Mouse (Mus musculus): ENCODE results near the gene Gm9844.
"Not testable (repeated sequence)": the region's sequence is repeated elsewhere in the genome, so short reads cannot be mapped to it uniquely, and the experiment has no call there.

Gm9844 gene

DNA sequence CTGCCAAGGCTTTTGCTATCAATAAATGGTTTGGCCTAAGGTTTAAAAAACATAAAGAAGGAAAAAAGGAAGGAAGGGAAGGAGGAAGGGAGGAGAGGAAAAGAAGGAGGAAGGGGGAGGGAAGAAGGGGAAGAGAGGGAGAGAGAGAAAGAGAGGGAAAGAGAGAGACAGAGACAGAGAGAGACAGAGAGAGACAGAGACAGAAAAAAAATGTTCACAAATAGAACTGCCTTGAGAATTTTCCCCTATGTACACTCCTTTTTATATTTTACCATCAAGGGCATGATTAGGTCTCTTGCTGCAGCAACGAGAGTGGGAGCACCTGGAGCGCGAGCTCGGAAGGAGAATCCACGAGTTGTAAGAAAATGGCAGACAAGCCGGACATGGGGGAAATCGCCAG lies at the start of gene Gm9844:
TSS of gene Gm9844 (plus strand) at position 301 of the 400 bp plus-strand sequence.
- no peak for DNase-seq

DNA sequence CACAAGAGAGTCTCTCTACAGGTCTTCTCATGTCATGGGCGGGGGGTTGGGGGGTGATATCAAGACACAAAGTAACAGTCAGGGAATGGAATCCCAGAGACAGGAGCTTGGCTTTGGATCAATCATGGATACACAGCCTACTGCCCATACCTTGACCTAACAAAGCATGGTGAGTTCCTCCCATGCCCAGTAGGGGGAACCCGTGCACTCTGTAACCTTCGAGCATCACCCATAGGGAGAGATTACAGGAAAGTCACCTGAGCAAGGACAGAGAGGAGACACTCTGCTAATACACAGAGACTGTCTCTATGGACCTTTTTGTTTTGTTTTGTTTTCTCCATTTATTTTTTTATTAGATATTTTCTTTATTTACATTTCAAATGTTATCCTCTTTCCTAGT lies 44.5 kb upstream of the Gm9844 start:
- peak; percentile 74 to 87 for DNase-seq

DNA sequence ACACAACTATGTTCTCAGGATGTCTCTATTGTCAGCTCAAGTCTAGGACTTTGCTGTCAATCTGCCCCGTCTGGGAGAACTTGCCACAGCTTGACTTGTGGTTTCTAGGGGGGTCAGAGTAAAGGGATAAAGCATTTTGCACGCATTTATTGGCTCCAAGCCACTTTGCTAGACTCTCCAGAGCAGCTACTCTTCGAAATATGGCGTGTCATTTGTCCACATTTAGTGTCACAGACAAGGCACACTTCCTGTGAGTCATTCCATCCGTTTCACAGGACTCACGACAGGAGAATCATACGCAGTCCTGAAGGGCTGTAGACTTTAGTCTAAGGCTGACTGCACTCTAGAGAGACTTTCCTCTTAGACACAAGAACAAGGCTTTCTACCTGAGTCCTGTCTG lies 37.6 kb upstream of the Gm9844 start:
- no peak for DNase-seq

DNA sequence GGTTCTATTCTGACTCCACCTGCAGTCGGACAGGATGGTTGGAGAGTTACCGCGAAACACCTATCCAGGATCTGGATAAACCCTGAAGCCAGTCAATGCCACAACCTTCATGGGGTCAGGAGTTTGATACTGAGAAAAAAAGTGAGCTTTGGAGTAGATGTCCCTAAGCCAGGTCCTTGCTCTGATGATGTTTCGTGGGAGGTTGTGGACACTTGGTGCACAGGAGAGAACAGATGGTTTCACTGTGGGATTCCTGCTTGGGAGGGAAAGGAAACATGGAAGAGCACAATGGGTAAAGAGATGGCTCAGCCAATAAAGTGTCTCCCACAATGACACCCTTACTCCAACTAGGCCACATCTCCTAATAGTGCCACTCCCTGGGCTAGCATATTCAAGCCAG lies 34.8 kb upstream of the Gm9844 start:
- DNase-seq: no peak

DNA sequence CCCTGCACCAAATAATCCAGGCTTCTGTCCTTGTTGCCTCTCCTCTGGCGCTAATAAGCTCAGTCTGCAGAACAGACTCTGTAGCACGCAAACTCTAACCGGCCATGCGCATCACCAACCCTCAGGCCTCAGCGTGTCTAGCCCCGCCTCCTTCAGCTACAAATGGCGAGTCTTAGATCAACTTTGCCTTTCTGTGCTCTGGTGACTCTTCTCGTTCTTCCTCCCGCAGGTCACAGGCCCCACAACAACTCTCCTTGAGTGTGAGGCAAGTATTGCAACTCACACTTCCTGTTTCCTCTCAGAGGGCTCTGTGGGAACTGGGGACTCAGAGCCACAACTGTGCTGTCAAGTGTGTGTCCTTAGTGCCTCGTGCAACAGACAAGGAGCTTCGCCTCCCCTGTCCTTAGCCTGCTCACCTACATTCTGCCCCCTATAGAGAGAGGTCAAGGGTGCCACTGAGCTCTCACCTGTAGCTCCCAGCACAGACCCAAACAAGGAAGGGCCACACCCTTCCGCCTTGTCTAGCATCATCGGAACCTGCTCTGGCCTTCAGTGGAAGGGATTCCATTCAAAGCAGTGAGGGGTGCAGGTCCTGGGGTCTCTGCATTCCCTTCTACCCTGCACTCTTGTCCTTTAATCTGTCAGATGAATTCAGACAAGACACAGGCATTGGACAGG lies 23.1 kb upstream of the Gm9844 start:
- DNase-seq: not testable (repeated sequence)

DNA sequence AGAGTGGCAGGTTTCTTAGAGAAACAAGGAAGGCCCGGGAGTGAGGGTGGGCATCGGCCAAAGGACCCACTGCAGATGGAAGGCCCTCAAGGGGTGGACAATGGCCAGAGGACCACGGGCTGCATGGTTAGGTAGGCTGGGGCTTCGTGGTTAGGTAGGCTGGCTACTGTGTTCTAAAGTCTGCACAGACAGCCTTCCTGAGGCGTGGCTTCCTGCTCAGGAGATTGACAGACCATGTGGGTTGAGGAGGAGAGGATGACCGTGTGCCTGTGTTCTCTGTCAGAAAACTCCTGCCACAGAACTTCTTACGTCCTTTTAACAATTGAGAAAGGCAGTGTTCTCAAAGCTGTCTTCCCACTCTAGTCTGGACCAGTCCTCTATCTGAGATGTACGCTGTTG lies 22.6 kb upstream of the Gm9844 start:
- DNase-seq: no peak

DNA sequence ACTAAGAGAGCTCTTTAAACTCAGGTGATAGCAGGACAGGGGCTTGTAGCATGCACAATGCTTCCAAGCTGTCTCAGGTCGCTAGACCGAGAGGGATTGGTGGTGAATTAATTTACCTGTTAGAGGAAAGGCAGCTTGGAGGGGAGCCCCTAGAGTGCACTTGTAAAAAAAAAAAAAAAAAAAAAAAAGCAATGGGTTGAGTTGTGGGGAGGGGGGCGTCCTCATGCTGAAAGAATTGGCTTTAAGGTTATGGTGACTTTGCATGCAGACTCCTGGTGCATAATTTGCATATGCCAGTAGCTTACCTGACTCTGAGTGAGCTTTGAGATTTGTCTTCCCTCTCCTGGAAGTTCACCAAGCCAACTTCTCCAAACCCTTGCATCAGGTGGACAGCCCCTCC lies 21.7 kb upstream of the Gm9844 start:
- no peak for DNase-seq

DNA sequence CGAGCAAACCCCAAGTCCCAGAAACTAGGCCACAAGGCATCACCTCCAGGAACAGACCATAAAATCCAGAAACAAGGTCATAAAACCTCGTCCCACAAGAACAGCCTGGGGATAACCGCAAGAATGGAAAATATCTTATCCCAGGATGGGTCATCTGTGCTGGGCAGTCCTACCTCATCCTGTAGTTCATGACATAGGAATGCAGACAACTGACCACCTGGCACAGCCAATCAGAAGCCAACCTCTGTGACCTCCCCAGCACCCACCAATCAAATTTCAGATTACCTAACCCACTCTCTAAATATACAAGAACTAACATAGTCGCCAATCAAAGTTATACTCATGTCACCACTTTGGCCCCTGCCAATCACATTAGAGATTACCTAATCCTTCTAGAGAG lies 21.0 kb upstream of the Gm9844 start:
- no peak for DNase-seq

DNA sequence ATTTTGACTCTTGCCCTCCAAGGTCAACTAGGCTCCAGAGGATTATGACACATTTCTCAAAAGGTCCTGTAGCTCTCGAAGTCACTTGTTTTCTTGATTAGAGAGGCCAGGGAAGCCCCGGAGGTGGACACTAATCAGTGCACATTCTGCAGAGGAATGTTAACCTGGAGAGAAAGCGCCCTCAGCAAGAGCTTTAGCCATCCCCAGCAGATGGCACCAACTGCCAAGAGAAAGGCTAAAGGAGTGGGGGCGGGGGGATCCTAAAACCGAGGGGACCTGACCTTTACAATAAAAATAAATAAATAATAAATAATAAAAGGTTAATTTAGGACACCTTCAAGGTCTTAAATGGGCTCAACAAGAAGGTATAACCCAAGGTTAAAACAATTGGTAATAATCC lies 17.9 kb upstream of the Gm9844 start:
- peak in 1 of 2 experiments; percentile 4 for DNase-seq

DNA sequence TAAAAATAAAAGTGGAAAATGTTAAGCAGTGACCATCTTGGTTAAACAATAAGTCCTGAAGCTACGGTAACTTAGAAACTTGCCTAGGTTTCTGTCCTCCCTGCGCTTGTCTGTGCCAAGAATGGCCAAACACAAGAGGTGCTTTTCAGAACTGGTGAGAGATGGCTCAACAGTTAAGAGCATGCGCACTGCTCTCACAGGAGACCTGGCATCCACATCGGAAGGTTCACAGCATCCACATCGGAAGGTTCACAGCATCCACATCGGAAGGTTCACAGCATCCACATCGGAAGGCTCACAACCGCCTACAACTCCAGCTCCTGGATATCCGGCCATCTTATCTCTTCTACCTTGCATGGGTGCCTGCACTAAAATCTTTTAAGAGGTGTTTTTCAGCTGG lies 16.8 kb upstream of the Gm9844 start:
- DNase-seq: no peak

DNA sequence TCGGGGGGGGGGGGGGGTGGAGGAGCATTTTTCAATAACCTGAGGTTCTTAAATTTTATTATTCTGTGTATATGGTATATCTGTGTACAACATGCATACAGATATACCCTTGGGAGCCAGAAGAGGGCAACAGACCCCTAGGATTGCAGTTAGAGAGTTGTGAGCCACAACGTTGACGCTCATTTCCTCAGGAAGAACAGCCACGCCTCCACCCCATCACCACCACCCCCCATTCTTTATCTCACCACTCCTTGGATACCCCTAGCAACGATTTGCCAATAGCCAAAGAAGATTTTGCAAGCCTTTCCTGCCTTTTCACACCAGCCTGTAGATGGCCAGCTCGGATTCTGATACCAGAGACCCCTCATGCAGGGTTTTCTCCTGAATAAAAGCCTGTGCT lies 16.3 kb upstream of the Gm9844 start:
- no peak for DNase-seq

DNA sequence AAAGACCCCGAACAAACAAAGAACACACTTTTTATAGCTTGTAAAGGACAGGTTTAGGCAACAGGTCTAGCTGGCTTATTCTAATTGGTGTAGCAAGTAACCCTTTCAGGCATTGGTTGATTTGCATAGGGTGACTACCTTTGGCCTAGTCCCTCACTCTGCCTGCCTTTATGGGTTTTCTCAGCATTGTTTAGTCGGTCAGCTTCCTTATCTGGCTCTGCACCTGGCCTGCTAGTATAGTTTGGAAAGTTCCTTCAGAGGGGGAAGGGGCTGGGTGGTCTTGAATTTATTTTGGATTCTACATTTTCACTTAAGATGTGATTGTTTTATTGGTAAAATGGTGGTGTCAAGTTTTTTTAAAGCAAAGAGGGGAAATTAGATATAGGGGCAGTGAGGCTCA lies 15.4 kb upstream of the Gm9844 start:
- DNase-seq: not testable (repeated sequence)

DNA sequence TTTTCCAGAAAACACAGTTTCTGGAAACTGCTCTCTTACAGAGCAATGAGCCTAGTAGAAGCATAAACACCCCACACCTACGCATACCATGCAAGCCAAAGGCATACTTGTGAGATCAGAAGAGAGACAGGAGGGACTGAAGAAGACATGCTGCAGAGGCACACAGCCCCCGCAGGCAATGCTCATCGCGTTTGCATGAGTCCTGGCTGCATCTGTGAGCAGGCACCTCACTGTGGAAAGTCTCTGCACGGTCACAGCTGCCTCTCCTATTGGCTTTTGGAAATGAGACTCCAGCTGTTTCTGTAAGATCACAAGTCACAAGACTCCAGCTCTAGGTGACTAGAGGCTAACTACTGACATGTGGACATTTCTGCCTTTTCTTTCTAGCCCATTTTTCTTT lies 11.9 kb upstream of the Gm9844 start:
- peak; percentile 4 to 16 for DNase-seq

DNA sequence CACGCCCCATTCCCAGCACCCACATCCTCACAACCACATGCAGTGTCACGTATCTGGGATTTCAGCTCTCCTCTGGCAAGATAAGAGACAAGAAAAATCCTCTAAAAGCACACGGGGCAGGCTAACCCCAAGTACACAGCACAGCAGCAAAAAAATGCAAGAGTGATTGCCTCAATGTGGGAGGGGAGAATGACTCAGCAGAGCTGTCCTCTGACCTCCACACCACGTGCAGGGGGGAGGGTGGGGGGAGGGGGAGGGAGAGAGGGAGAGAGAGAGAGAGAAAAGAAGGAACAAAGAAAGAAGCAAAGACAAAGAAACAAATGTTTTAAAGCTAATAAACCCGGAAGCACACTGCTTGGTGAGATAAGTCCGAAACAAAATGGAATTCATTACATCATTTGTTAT lies 11.1 kb upstream of the Gm9844 start:
- DNase-seq: peak; percentile 9 to 24

DNA sequence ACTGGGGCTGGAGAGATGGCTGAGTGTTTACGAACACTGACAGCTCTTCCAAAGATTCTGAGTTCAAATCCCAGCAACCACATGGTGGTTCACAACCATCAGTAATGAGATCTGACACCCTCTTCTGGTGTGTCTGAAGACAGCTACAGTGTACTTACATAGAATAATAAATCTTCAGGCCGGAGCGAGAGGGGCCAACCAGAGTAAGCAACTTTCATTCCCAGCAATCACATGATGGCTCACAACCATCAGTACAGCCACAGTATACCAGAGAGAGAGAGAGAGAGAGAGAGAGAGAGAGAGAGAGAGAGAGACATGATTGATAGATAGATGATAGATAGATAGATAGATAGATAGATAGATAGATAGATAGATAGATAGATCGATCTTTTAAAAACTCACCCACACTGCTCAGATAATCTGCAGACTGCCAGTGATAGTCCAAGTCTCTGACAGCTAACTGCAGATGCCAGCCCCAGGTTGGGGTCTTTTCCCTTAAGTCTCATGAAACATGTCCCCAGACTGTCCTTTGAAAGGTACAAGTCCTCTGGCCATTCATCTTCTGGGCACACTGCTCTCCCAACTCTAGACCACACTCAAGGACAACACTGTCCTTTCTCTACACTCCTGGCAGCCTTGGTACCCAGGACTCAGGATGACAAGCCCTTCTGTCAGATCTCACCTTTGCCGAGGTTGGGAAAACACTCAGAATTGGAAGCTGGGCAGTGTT lies 10.3 kb upstream of the Gm9844 start:
- DNase-seq: no peak

DNA sequence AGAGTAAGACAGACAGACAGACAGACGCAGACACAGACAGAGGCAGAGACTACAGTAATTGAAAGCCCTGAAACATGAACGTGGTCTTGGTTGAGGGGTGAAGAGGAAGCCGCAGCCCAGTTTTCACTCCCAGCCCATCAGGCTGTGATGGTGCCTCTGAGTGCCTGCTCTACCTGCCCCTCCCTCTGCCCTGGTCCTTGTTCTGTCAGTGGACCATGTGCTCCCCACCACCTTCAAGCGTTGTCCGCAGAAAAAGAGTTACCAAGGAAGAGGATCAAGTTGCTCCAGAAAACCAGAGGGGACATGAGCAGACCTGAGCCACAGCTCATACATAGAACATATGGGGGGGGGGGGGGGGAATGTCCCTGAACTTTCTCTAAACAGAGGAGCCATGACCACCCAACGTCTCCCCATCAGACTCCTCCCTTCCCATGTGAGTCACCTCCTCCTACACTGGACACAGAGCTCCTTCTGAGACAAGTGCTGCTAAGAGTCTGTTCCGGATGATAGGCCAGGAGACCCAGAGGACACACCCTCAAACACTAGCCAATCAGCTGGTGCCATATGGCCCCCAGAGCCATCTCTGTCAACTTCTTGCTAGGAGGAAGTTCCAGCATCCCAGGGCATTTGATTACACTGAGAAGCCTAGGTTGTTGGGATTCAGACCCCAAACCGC lies 9.3 kb upstream of the Gm9844 start:
- no peak for DNase-seq

DNA sequence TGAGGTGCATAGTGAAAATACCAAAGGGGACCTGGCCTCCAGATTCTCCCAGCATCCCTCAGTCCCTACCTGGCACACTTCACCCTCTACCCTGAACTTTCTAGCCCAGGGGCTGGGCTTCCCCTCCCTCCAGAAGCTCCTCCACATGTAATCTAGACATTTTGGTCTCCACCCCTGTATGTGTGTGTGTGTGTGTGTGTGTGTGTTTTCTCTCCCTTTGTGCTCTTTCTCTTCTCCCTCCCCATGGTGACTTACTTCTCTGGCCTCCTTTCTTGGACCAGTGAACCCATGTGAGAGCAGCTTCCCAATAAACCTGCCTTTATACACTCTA lies 8.8 kb upstream of the Gm9844 start:
- no peak for DNase-seq

DNA sequence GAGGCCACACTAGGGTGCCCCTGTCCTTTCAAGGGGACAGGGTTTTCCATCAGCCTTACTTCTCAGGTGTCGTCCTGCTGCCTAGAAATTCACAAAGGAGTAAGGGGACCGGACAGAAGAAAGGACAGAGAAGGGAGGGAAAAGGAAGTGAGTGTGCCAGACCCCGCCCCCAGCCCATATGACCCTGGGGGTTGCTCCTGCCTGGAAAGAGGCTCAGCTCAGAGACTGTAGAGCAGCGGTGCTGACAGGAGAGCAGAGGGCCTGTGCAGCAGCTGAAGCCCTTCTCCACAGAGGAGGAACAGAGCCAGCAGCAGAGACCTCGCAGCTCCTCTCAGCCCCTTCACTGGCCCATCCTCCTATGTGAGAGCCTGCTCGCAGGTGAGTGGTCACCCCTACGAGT lies 8.3 kb upstream of the Gm9844 start:
- no peak for DNase-seq

DNA sequence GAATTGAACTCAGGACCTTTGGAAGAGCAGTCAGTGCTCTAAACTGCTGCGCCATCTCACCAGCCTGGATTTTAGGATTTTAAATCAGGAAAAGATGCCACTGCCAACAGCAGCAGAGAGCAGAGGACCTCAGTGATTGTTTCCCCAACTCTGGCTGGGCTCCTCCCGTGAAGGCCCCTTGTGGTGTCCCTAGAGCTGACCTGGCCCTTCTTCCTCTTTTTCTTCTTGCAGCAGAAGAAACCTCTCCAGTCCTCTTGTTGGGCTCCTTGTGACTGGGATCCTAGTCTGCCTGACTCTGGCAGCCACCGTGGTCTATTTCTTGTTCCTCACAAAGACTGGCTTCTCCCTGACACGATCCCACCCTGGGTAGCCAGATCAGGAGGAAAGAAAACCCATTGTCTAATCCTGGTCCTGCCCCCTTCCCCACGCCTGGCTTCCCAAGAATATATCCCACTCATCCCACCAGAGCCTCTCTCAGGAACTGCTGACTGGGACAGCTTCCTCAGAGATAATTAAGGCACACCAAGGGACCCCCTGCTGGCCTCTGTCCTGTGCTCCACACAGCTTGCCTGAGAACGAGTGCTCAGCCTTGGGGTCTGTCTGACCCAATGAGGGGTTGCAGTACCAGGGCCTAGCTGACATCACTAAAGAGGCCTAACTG lies 5.4 kb upstream of the Gm9844 start:
- no peak for DNase-seq

DNA sequence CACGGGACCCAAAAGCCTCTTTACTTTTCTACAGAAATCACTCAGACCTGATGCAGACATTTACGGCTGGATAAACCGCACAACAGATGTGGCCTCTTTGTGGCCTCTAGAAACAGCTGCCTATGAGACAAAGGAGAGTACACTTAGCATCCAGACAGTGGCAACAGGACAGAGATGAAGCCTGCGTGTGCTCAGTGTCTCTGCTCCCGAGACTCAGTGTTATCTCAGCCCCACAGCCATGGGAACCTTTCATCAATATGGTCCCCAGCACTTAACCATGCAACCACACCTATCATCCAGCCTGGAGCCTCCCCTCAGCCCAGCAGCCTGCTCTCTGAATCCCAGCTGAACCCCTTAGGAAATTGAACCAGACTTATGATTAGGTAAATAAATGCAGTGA lies 2.8 kb upstream of the Gm9844 start:
- DNase-seq: no peak

DNA sequence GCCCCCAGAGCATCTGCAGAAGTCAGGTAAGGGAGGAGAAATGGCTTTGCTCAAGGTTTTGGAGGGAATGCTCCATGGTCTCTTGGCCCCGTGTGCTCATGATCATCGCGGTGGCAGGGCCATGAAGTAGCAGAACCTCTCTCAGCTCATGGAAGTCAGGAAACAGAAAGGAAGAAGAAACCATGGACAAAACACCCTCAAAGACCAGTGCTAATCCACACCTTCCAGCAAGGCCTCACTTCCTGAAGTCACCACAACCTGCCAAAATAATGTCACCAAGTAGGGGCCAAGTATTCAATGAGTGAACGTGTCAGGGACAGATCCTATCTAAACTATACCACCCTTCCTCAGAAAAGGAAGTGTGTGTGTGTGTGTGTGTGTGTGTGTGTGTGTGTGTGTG lies 840 bp downstream of the Gm9844 start:
- no peak for DNase-seq

DNA sequence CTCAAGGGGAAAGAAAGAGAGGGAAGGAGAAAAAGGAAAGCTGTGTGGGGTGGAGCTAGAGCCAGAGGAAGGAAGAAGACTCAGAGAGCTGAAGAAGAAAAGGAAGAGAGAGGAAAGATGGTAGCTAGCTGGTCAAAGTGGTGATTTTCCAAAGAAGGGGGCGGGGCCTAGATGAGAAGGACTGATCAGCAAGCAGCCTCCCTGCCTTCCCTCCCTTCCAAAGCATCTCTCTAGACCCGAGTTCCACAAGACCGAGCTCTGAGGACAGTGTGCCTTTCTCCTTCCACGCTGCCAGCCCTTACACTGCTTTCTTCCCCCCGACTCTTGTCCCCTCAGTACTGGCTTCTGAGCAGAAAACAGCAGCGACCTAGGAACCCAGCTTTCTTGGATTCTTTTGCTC lies 2.1 kb downstream of the Gm9844 start:
- no peak for DNase-seq

DNA sequence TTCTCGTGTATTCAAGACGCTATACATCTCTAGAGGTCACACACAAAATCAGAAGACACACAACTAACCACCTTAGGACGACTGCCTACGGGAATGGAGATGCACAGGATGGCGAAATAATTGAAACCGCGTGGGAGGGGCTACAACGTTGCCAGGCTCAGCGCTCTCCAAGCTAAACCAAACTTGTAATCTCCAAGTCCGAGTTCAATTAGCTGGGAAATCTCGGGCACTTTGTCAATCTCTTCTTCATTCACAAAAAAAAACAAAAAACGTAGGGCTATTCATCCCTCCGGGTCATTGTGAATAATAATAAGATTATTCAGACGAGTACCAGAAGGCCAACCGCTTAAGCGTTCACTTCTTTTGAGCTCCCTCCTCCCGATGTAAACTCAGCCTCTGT lies 7.1 kb downstream of the Gm9844 start:
- DNase-seq: no peak

All from kidney, postnatal 36 days (tissue).